Mouse (Mus musculus) thymus, adult 2 months (tissue): Measurements from ENCODE around the gene Sall4. TPM values are rescaled to one million over a fixed set of nuclear protein-coding genes. Genes with fewer than 3 reads are reported as not detected.
A peak's percentile ranks its signal among the peaks of the same experiment; 100 is the strongest.

ENCODE experiments used
- DNase-seq: peaks from one replicate; pipeline ENCODE4 v3.0.0; 2021
- H3K27ac ChIP-seq: fragments of 200-500 bp; 2 replicates; pipeline ENCODE4 v1.5.1; 2012; ENCODE audit warnings: low read length, control low read depth; ENCODE audit not compliant: control insufficient read depth, insufficient read depth
- H3K27me3 ChIP-seq: fragments of 200-500 bp; 2 replicates; pipeline ENCODE4 v1.6.1; 2012; ENCODE audit warnings: mild to moderate bottlenecking, low read length, moderate library complexity, mixed read lengths; ENCODE audit not compliant: control insufficient read depth, insufficient read depth
- H3K36me3 ChIP-seq: fragments of 200-500 bp; 2 replicates; pipeline ENCODE4 v1.6.1; 2012; ENCODE audit warnings: mild to moderate bottlenecking, low read length, moderate library complexity; ENCODE audit not compliant: control insufficient read depth, insufficient read depth
- H3K4me1 ChIP-seq: fragments of 200-500 bp; replicated peaks from 2 replicates; pipeline ENCODE4 v1.6.1; 2012; ENCODE audit warnings: low read length; ENCODE audit not compliant: control insufficient read depth, insufficient read depth
- H3K4me3 ChIP-seq: fragments of 200-500 bp; 2 replicates; pipeline ENCODE4 v1.5.1; 2012; ENCODE audit warnings: mild to moderate bottlenecking, low read length, control low read depth, moderate library complexity; ENCODE audit not compliant: control insufficient read depth, insufficient read depth
- CTCF ChIP-seq: fragments of 200-500 bp; IDR thresholded peaks from 2 replicates; pipeline ENCODE4 v1.5.1; 2012; ENCODE audit warnings: mild to moderate bottlenecking, control low read depth, low read length, moderate library complexity, borderline replicate concordance; ENCODE audit not compliant: control insufficient read depth, poor library complexity, insufficient read depth; ENCODE audit errors: extremely low read depth
- POLR2A ChIP-seq: fragments of 200-500 bp; IDR thresholded peaks from 2 replicates; pipeline ENCODE4 v1.6.1; 2012; ENCODE audit warnings: mild to moderate bottlenecking, low read length, control low read depth, moderate library complexity; ENCODE audit not compliant: control insufficient read depth, poor library complexity, insufficient read depth; ENCODE audit errors: extremely low read depth
- WGBS: fragments of 180-500 bp; shearing (Covaris S2); methylation state at CpG from one replicate; pipeline ENCODE4 v1.1.7; 2018; 5-methylcytosine and 5-hydroxymethylcytosine counted together
- polyA plus RNA-seq: library from polyadenylated mRNA; depleted of rRNA; stranded (reverse); fragments of >200 nt; gene quantifications from 2 replicates; pipeline ENCODE4 v1.2.3, GENCODE M21; 2012

Gene Sall4
- polyA plus RNA-seq, 1 experiment = 0.04 TPM

- Histone ChIP-seq H3K4me1 (no peaks in the 10 kb centered on the region), H3K4me3 (no peak overlapping the region), H3K36me3 (no peaks in the 10 kb centered on the region), H3K27me3 (no peaks in the 10 kb centered on the region), H3K27ac (no peak overlapping the region)
- TF ChIP-seq POLR2A (no peak), CTCF (no peak)
- WGBS = 71% methylated on average over 6 of the region's 6 CpGs
- no peak for DNase-seq
Observed at GRCm38 (mm10) chr2:168726007-168726406, 41.7 kb downstream of the Sall4 start.

GRCm38 (mm10) chr2:168721313-168721712, 46.4 kb downstream of the Sall4 start:
- no peak overlapping the region for H3K27ac ChIP-seq
- H3K36me3 ChIP-seq = no peaks in the 10 kb centered on the region
- WGBS = 30% methylated on average over 14 of the region's 14 CpGs
- H3K27me3 ChIP-seq = no peaks in the 10 kb centered on the region
- no peak for DNase-seq
- TF ChIP-seq POLR2A = no peak
- TF ChIP-seq CTCF = no peak
- H3K4me3 ChIP-seq = no peak overlapping the region
- no peaks in the 10 kb centered on the region for H3K4me1 ChIP-seq

GRCm38 (mm10) chr2:168719742-168720141, 48.0 kb downstream of the Sall4 start:
- Histone ChIP-seq H3K27ac (no peak overlapping the region), H3K4me1 (no peaks in the 10 kb centered on the region), H3K36me3 (no peaks in the 10 kb centered on the region), H3K4me3 (no peak overlapping the region), H3K27me3 (no peaks in the 10 kb centered on the region)
- TF ChIP-seq POLR2A (no peak), CTCF (no peak)
- DNase-seq = peak; percentile 13
- 68% methylated on average over 4 of the region's 4 CpGs for WGBS

GRCm38 (mm10) chr2:168718735-168719134, 49.0 kb downstream of the Sall4 start:
- Histone ChIP-seq H3K4me3 (no peak overlapping the region), H3K27ac (no peak overlapping the region), H3K36me3 (no peaks in the 10 kb centered on the region), H3K27me3 (no peaks in the 10 kb centered on the region), H3K4me1 (no peaks in the 10 kb centered on the region)
- DNase-seq = no peak
- 95% methylated on average over 10 of the region's 10 CpGs for WGBS
- TF ChIP-seq CTCF (no peak), POLR2A (no peak)

GRCm38 (mm10) chr2:168718267-168718666, 49.5 kb downstream of the Sall4 start:
- H3K27ac ChIP-seq = no peak overlapping the region
- H3K4me1 ChIP-seq = no peaks in the 10 kb centered on the region
- no peak for TF ChIP-seq CTCF
- no peak for TF ChIP-seq POLR2A
- no peaks in the 10 kb centered on the region for H3K27me3 ChIP-seq
- H3K4me3 ChIP-seq = no peak overlapping the region
- 98% methylated on average over 2 of the region's 2 CpGs for WGBS
- no peaks in the 10 kb centered on the region for H3K36me3 ChIP-seq
- DNase-seq = no peak

- TF ChIP-seq POLR2A = no peak
- no peak for TF ChIP-seq CTCF
- no peak overlapping the region for H3K4me3 ChIP-seq
- no peaks in the 10 kb centered on the region for H3K27me3 ChIP-seq
- no peak for DNase-seq
- H3K4me1 ChIP-seq = no peaks in the 10 kb centered on the region
- 86% methylated on average over 20 of the region's 20 CpGs for WGBS
- no peak overlapping the region for H3K27ac ChIP-seq
- H3K36me3 ChIP-seq = no peaks in the 10 kb centered on the region
Observed at GRCm38 (mm10) chr2:168712199-168713176, 55.3 kb downstream of the Sall4 start.
